Mouse (Mus musculus) limb, embryonic 10.5 days (tissue): Measurements from ENCODE around the gene Srsf10. TPM values are rescaled to one million over a fixed set of nuclear protein-coding genes. Genes with fewer than 3 reads are reported as not detected.

Experiments used
- DNase-seq: peaks from one replicate; pipeline ENCODE4 v3.0.0-alpha.2; 2017; ENCODE audit warnings: low spot score
- H3K27ac ChIP-seq: fragments of 300-500 bp; sonication (generic); 2 replicates; pipeline ENCODE4 v1.5.1; 2016; ENCODE audit warnings: mild to moderate bottlenecking
- H3K27me3 ChIP-seq: fragments of 300-500 bp; sonication (generic); 2 replicates; pipeline ENCODE4 v1.6.1; 2016; ENCODE audit warnings: low read depth, mild to moderate bottlenecking; ENCODE audit not compliant: poor library complexity, severe bottlenecking
- H3K36me3 ChIP-seq: fragments of 300-500 bp; sonication (generic); 2 replicates; pipeline ENCODE4 v1.6.1; 2016; ENCODE audit warnings: mild to moderate bottlenecking, moderate library complexity
- H3K4me1 ChIP-seq: fragments of 300-500 bp; sonication (generic); 2 replicates; pipeline ENCODE4 v1.6.1; 2016
- H3K4me3 ChIP-seq: fragments of 300-500 bp; sonication (generic); 2 replicates; pipeline ENCODE4 v1.5.1; 2016; ENCODE audit warnings: mild to moderate bottlenecking, moderate library complexity
- H3K9me3 ChIP-seq: fragments of 300-500 bp; sonication (generic); replicated peaks from 2 replicates; pipeline ENCODE4 v1.6.1; 2016; ENCODE audit warnings: mild to moderate bottlenecking
- WGBS: fragments of 180-500 bp; shearing (Covaris S2); methylation state at CpG from one replicate; pipeline ENCODE4 v1.1.7; 2016; 5-methylcytosine and 5-hydroxymethylcytosine counted together
- polyA plus RNA-seq: library from polyadenylated mRNA; unstranded; fragments of >200 nt; fragmentation: Nextera tagmentation; extraction: Ambion mirVana; gene quantifications from 2 replicates; pipeline ENCODE4 v1.2.1, GENCODE M21; 2016

Srsf10 gene
- polyA plus RNA-seq, 1 experiment from 2014 or later: 383 TPM

DNA sequence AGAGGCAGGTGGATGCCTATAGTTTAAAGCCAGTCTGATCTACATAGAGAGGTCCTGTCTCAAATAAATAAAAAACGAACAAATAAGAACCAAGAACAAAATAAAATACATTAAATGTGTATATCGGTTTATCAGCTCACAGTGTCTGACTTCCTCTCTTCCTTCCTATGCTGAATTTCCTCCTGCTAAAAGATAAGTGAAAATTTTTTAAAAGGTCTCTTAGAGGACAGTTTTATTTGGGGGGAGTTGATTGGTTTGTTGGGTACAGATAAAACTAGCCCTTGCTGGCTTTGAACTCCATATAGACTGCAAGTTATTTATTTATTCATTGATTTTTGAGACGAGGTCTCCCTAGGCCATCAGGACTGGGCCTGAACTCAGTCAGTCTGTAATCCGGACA lies 57.9 kb downstream of the Srsf10 start:
- peaks cover 5% of the 10 kb centered on the region for H3K4me1 ChIP-seq
- 77% methylated on average over 4 of the region's 4 CpGs for WGBS
- no peak overlapping the region for H3K4me3 ChIP-seq
- no peaks in the 10 kb centered on the region for H3K36me3 ChIP-seq
- H3K9me3 ChIP-seq: no peaks in the 10 kb centered on the region
- no peak for DNase-seq
- no peaks in the 10 kb centered on the region for H3K27me3 ChIP-seq
- no peak overlapping the region for H3K27ac ChIP-seq

GRCm38 (mm10) chr4:135918635-135919279 lies 63.2 kb downstream of the Srsf10 start:
- H3K4me1 ChIP-seq: peaks cover 10% of the 10 kb centered on the region
- no peaks in the 10 kb centered on the region for H3K27me3 ChIP-seq
- H3K27ac ChIP-seq: no peak overlapping the region
- no peak for DNase-seq
- H3K36me3 ChIP-seq: peaks cover 9% of the 10 kb centered on the region
- H3K4me3 ChIP-seq: no peak overlapping the region
- WGBS: 91% methylated on average over 13 of the region's 13 CpGs
- no peaks in the 10 kb centered on the region for H3K9me3 ChIP-seq

- 93% methylated on average over 3 of the region's 3 CpGs for WGBS
- no peaks in the 10 kb centered on the region for H3K9me3 ChIP-seq
- no peak for DNase-seq
- H3K27me3 ChIP-seq: no peaks in the 10 kb centered on the region
- H3K27ac ChIP-seq: no peak overlapping the region
- no peak overlapping the region for H3K4me3 ChIP-seq
- H3K36me3 ChIP-seq: peaks cover 12% of the 10 kb centered on the region
- peaks cover 10% of the 10 kb centered on the region for H3K4me1 ChIP-seq
These were observed 63.7 kb downstream of the Srsf10 start for GRCm38 (mm10) chr4:135919280-135919639.

Other genes with a start within 250 kb of the Srsf10 start
- 0.43 and 0.59 TPM in 2 replicates for gene Ifnlr1, start 169.5 kb upstream of the Srsf10 start, polyA plus RNA-seq
- not detected in 2 replicates for gene Il22ra1, start 127.6 kb upstream of the Srsf10 start, polyA plus RNA-seq
- gene Myom3, start 96.0 kb upstream of the Srsf10 start, polyA plus RNA-seq: 0.11 and 0.15 TPM in 2 replicates
- gene Pnrc2, start 18.1 kb downstream of the Srsf10 start, polyA plus RNA-seq: 177 and 208 TPM in 2 replicates
- gene Cnr2, start 39.6 kb downstream of the Srsf10 start, polyA plus RNA-seq: 0.38 and 0.53 TPM in 2 replicates
- gene Fuca1, start 65.0 kb downstream of the Srsf10 start, polyA plus RNA-seq: 42.5 and 52.3 TPM in 2 replicates
- gene Hmgcl, start 90.7 kb downstream of the Srsf10 start, polyA plus RNA-seq: 68.4 and 78.9 TPM in 2 replicates
- 38.7 and 39.2 TPM in 2 replicates for gene Gale, start 108.0 kb downstream of the Srsf10 start, polyA plus RNA-seq
- 199 and 214 TPM in 2 replicates for gene Lypla2, start 116.9 kb downstream of the Srsf10 start, polyA plus RNA-seq
- gene Pithd1, start 131.5 kb downstream of the Srsf10 start, polyA plus RNA-seq: 73.2 and 73.6 TPM in 2 replicates
- 33.2 and 38.9 TPM in 2 replicates for gene Eloa, start 166.0 kb downstream of the Srsf10 start, polyA plus RNA-seq
- gene Rpl11, start 197.7 kb downstream of the Srsf10 start, polyA plus RNA-seq: 510 and 589 TPM in 2 replicates